Mouse (Mus musculus) adrenal gland, postnatal 10 days (tissue): ENCODE data around the gene Dnah14. TPM values are rescaled to one million over a fixed set of nuclear protein-coding genes. Genes with fewer than 3 reads are reported as not detected.

Source experiments
- DNase-seq: peaks from one replicate; pipeline ENCODE4 v3.0.0; 2021; ENCODE audit warnings: mixed read lengths
- long read RNA-seq, 2 experiments: library from polyadenylated mRNA; stranded (forward); transcript quantifications; one replicate each; pipeline ENCODE4 v2.0.0; 2021
- total RNA-seq, 2 experiments: library from RNA; stranded (reverse); gene quantifications; 2 replicates each; pipeline ENCODE4 v1.2.3; 2021

The Dnah14 gene
- under 1 TPM; 0.09 TPM for total RNA-seq
- long read RNA-seq, experiment 1, partial matches to known transcripts: 0 of 4 reads
- long read RNA-seq, experiment 1, other reads (novel, unspliced or antisense): 4 of 4 reads
- long read RNA-seq, experiment 2, partial matches to known transcripts: 0 of 1 reads
- long read RNA-seq, experiment 2, other reads (novel, unspliced or antisense): 1 of 1 reads

DNA sequence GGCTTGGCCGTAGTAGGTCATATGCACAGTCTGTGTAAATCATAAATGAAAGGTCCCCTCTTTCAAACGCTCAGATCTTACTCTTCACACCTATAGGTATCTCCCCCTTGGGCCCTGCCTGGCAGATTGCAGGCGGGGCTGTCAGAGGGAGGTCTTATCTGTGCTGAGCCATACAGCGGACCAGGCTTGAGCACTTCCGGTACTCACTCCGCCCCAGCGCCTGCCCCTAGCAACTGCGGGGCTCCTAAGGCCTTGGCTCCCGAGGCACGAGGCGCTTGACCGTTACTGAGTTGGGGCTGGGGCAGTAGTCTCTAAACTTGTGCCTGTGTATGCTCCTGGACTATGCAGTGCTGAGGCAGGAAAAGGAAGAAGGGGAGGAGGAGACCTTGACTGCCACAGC lies at the start of gene Dnah14:
TSS of gene Dnah14 (plus strand) at position 238 of the 400 bp plus-strand sequence.
- DNase-seq: no peak

DNA sequence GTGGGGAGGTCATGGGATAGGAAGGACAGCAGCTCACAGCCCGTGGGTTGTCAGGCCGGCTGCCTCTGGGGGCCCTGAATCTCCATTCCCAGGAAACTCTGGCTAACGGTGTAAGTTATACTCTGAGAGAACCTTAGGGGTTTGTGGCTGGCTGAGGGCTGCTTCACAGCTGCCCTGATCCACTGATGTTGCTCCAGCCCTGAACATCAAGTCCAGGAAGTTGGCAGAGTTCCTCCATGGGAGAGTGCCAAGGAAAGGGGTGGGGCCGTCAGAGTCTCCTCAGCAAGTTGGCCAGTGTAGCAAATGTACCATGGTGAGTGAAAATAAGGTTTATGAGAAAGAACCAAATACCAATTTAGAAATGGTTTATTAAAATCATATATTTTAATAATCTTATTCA lies 47.0 kb upstream of the Dnah14 start:
- DNase-seq: peak; percentile 94

DNA sequence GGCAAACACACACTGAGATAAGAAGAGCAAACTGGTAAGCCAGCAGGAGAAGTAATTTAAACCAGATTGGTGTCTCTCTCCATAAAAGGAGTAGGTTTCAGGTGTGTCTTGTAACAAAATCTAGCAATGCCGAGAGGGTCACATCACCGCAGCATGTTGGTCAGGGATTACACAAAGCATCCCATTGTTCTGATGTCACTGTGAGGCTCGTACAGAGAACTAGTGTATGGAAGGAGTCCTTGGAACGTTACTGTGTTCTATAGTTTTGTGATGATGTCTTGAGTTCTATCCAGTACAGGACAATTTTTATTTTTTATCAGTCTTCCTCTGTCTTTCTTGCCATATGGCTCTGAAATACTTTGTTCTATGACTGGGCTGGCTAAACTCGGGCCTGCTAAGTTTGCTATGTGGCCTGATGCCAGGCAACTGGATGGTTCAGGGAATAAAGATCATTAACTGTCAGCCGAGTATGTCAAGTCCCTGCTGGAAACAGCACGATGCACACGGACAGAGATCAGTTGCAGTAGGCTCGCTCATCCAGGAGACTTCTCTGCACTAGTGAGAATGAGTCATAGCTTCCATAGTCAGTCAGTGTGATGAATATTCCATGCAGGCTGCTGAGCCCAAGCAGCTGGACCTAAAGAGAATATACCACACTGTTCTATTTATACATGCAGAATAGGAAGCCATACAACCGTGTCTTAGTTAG lies 41.0 kb upstream of the Dnah14 start:
- peak; percentile 47 for DNase-seq

DNA sequence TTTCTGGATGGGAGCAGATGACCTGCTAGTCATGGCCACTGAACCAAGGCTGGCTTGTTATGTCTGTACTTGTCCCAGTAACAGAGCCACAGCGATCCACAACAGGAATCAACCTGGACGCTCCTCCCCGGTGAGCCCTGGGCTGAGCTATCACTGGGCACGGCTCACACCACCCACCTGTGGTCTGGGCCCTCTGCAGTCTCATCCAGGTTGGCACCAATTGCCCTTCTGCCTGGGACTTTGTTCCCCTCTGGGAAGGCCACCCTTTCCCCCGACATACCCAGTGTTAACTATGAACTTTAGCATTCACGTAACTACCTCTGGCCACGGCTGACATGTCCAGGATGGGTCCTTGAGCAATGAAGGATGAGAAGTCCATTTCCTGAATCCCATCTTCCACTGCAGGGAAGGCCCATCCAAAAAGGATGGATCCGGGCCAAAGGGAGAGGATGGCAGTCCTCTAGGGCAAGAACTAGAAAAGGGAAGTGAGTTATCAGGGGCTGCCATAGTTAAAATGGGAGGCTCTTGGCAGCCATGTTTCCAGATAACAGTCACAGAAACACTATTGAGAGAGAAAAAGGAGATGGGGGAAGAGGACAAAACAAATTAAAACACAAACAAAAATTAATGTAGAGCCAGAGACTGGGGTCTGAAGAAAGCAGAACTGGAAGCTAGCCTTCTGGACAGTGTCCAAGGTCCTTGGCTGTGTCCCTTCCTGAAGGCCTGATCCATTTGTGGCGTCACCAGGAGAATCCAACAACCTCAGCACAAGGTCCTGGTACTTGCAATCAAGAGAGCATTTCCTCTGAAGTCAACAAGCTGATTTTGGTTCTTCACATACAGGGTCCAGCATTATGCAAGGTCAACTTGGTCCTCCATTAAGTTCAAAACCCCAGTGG lies 38.5 kb upstream of the Dnah14 start:
- DNase-seq: peak; percentile 57

DNA sequence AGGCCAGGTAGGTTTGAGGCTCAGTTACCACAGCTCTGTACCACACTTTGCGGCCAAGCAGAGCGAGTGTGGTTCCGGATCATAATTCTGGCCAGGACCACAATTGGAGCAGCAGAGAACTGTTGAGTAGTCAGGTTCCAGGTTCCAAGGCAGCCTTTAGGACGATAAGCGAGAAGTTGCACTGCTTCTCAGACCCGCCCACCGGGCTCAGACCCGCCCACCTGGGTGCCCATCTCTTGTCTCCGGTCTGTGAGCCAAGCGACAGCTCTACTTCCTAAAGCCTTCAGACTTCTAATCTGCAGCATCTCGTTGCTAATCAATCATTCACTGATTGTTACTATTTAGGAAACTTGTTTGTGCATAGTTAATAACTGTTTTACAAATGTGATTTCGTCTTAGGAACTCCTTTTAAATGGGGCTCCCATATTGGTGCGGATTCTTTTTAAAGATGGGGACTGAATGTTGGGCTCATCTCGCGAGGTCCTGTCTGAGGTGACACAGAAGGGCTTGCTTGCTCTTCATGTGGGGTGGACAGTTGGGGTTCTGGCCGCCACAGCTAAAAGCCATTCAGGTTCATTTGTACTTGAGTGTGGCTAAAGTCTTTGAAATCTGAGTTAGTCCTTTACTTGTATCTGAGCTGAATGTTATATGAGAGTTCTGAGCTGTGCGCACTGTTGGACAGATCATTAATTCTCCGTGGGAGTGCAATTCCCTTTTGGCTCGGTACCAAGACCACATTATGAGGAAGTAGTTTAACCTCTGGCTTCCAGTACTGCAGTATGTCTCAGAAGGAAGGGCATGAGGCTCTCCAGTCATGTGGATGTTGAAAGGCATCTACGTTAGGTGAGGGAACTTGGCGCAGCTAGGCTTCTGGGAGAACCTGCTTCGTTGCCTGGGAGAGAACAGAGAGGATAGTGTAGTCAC lies 36.3 kb upstream of the Dnah14 start:
- DNase-seq: no peak

DNA sequence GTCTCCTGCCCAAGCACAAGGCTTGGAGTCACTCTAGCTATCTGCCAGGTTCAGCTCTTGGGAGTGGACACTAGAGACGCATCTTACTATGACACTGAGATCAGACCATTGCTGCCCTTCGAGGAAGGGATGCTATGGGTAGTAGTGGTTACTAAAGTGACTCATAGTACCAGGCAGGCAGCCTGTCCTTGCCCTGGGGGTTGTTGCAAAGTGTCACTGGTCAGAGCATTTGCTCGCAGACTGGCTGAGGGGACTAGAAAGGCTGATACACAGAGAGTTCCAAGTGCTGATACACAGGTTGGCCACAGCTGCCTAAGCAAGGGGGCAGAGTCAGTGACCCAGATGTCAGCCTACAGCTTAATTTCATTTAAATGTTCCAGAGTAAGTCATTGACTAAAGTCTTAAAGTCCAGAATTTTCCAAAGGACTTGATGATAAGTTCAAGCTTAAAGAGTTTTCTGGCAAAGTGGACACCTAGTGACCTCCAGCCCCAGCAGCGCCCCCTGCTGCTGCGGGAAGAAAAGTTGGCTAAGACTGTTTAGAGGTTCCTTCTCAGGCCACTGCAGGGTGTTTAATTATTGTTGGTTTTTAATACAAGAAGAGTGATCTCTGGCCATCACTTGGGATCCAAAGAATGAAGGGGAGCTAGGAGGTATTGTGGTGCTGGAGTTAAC lies 32.5 kb upstream of the Dnah14 start:
- peak; percentile 69 for DNase-seq

DNA sequence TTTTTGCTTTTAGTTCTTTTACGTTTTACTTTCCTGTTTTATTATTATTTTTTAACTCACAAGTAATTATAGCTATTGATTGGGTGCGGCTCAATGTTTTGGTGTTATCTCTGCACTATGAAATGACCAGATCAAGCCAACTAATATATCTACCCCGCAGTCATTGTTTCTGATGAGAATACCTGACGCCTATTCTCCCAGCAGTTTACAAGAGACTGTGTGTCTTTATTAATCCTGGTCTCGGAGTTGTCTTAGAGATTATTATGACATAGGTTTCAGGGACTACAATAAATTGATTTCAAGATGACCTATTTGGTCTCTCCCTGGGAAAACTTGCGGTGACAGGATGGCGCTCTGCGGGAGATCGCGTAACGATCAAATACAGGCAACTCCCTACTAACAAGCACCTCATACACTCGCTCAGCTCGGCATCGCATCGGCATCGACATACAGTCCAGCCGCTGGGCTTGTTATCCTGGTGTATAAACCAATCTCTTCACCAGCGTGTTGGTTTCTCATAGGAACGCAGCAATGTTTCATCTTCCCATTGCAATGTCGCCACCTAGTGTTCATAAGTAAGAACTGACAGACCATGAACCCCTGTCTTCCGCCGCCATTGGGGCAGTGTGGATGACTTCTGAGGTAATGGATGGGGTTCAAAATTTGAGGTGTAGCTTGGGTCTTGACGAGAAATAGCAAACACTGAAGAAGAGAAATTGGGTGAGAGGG lies 31.2 kb upstream of the Dnah14 start:
- DNase-seq: peak; percentile 68

DNA sequence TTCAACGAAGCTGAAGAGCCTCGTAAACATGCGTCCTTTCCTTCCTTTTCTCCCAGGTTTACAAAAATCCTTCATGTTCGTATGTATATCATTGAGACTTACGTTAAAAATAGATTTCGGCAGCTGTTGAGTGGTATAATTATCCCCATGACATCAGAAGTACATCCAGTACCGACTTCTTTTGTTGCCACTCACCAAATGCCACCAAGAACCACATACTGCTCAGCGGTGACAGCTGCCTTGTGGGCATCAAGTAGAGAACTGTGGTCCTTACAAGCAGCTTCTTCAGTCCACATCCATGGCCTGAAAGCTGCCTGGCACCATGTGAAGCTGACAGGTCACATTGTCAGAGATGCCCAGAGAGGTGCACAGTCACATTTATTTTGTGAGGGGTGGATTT lies 26.4 kb upstream of the Dnah14 start:
- DNase-seq: no peak

DNA sequence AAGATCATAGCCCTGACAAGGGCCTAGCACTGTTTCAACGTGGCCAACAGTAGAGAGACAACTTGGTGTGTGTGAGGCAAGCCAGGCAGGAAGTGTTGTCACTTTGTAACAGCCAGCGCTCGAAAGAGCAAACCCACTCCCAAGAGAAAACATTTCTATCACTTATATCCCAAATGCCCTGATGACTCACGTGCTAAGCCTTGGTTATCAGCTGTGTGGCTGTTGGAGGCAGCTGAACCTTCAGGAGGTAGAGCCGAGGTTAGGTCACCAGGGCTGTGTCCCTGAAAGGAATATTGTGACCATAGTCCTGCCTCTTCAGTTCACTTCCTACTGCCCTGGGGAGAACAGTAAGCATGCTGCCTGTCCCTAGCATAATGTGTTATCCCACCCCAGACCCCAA lies 25.5 kb upstream of the Dnah14 start:
- DNase-seq: no peak

DNA sequence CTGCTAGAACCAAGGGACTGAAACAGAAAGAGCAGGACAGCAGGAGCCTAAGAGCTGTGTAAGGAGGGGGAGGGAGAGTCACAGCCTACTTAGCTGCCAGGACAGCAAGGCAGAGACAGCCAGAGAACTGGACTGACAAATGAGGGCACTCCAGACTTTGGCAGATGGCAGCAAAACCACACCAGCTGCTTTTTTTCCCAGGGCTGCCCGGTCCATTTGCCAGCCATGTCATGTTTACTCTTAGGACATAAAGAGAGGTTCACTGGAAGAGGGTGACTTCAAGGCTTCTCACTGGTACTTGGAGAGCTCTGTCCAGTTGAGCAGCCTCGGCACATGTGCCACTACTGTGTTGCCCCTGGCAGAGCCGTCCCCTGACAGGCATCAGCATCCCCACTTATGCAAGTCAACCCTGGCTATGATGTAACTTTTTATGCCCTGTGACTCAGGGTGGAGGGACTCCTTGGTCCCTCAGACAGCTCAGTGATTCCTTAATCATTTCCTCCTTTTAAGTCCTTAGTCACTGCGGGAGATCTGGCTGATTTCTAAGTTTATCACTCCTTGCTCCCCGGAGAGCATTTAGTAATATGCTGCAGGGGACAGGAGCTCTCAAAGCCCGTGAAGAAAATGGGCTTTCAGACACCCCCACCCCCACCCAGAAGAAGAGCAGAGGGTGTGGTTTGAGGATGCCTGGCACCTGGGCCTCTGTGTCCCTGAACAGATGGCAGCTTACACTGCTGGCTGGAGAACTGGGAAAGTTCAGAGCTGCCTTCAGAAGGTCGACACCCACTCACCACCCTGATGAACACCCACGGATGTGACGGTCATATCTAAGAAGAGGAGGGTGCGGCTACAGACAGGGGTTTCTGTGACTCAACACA lies 23.6 kb upstream of the Dnah14 start:
- no peak for DNase-seq

DNA sequence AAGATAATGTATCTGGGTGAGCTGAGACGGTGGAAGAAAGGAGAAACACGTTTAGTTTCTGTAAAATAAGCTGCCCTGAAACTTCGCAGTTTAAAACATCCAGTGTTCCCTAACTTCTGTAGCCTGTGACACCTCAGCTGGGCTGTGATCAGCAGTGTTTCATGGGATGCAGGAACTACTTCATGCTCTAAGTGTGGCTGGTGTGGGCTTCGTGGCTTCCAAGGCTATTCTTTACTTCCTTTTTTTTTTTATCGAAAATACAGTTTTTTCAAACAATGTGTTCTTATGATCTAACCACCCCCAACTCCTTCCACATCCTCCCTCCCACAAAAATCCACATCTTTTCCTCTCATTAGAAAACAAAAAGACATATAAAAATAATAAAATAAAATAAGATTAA lies 20.9 kb upstream of the Dnah14 start:
- DNase-seq: no peak

DNA sequence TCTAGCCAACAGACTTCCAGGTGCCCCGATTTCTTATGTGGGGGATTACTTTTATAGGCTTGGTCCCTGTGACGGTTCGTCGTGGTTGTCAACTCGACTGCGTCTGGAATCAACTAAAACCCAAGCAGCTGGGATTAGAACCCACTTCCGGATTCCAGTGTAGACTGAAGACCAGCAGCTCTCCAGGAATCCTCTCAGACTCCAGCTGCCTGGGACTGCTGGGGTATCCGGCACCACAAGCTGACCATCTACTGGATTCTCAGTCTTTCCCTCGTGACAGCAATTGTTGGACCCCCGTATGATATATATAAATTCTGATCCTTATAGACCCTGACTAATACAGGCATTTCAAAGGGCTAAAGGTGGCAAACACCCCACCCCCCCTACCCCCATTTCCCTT lies 16.7 kb upstream of the Dnah14 start:
- no peak for DNase-seq

DNA sequence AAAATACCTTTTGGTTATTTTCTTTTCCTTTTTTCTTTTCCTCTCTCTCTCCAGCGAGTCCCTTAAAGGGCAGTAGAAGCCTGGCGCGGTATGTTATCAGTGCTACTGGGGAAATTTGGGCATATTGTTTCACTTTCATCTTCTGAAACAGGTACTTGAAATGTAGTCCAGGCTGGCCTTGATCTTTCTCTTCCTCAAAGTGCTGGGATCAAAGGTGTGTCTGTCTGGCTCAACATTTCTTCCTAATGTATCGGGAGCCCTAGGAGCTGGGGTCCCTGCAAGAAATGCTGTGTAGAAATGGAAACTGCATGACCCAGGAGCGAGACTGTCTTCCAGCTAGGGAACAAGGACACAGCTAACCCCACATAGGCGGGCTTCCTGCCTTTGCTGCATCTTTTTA lies 16.0 kb upstream of the Dnah14 start:
- no peak for DNase-seq

DNA sequence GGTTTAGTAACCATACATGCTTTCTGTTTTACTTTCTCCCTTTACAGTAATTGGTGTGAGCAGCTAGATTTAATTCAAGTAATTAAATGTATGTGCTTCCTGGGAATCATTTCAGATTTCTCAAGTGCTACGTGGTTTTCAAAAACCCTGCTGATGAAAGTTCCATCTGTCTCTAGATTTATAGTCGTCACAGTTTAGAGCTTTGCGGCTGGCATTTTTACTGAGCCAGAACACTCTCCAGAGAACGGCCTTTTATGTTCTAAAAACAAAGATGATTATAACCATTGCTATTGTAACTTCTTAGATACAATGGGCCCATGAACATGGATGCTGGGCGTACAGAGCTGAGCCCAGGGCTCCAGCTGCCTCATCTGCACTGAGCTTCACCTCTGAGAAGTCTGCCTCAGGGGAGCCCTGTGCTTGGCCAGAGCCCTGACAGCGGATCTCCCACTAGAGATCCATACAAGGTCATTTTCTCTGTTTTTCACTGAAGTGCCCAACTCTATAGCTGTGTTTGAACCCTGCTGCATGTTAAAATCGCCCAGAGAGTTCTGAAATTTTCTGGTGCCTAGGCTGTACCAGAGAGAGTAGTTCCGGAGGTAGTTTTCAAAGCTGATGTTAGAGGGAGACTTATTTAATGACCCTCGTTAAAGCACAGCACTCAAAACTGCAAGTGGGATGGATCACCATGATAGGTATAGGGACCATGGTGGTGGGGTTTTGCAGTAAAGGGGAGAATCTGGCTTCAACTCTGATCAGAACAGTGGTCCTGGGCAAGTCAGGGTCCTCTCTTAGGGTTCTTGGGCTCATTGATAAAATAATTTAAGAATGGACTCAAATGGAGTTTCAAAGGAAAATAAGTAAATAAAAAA lies 15.2 kb upstream of the Dnah14 start:
- no peak for DNase-seq

DNA sequence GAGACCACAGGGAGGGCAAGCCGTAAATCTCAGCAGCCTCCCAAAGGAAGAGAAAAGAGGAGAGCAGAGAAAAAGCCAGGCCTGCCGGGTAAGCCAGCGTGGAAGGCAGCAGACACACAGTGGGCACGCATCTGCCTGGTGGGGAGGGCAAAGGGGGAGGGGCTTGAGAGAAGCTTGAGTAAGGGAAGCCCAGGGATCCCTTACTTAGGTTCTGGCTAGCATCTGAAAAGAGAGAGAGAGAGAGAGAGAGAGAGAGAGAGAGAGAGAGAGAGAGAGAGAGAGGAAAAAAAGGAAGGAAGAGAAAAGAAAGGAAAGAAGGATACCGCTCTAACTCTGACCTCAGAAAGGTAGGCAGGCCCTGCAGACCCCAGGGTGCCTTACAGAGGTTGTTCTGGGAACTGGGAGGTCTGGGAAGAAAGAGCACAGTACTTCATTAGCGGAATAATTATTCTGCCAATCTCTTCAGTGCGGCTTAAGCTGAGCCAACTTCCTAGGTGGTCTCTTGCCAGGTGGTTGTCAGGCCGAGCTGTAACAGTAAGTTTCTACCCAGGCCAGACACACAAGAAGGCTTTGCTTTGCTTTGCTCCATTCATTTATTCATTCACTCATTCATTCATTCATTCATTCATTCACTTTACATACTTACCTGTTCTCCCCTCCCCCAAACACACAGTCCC lies 14.5 kb upstream of the Dnah14 start:
- DNase-seq: no peak

DNA sequence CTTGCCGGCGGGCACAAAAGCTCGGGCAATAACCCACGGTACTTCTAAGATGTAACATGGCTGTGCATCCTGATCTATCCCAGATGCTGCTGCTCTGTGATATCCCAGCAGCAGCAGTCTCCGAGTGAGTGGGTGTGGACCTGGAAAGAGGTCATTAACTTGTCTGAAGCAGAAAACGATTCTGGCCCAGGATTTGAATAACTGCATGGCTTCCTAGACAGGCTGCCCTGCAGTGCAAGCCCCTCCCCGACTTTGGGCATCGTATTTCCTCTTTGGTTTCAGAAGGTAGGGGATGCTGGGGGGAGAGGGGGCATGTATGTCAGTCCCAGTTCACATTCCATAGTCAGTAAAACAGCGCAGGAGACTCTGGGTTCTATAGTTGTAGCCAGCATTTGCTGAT lies 6.9 kb upstream of the Dnah14 start:
- no peak for DNase-seq

DNA sequence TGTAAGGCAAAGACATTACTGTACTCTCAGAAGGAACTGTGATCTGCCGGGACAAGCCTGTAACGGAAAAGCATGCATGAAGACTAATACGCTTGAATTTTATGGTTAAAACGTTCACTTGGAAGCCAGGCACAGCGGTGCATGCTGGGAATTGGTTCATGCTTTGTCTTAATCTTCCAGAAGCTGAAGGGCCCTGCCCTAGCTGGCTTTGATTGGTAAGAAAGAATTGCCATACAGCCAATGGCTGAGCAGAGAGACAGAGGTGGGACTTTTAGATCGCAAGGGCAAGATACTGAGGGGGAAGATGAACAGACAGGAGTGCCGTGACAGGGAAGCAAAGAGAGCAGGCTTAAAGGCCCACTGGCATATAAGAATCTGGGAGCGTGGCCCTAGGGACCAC lies 6.8 kb downstream of the Dnah14 start:
- DNase-seq: no peak

DNA sequence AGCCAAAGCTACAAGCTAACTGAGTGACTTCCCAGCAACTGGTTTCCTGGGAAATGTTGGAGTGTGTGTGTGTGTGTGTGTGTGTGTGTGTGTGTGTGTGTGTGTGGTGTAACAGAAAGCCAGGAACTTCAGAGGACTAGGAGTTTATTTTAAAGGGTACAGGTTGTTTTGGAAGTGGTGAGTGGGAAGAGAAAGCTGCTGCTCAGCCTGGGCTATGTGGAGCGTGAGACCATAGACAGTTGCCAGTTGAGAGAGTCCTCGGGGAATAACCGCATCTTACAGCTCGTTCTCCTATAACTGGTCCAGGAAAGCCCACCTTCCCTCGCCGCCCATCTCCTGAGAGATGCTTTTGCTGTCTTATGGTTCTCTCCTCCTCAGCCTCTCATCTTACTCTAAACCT lies 12.8 kb downstream of the Dnah14 start:
- no peak for DNase-seq
